Mouse (Mus musculus) hindbrain, embryonic 15.5 days (tissue): ENCODE results near the gene Adamtsl1. TPM values are rescaled to one million over a fixed set of nuclear protein-coding genes. Genes with fewer than 3 reads are reported as not detected.

Experiments used
- ATAC-seq: fragments of 200-750 bp; cut with Nextera tagmentation; 2 replicates; pipeline ENCODE4 v1.8.0; 2017; ENCODE audit warnings: low read depth, moderate number of reproducible peaks, moderate TSS enrichment; ENCODE audit not compliant: low FRiP score
- H3K27ac ChIP-seq: fragments of 300-500 bp; sonication (generic); replicated peaks from 2 replicates; pipeline ENCODE4 v1.5.1; 2015; ENCODE audit warnings: mild to moderate bottlenecking, inconsistent platforms
- H3K27me3 ChIP-seq: fragments of 300-500 bp; sonication (generic); 2 replicates; pipeline ENCODE4 v1.6.1; 2015; ENCODE audit warnings: control low read depth, inconsistent platforms
- H3K36me3 ChIP-seq: fragments of 300-500 bp; sonication (generic); 2 replicates; pipeline ENCODE4 v1.6.1; 2015; ENCODE audit warnings: control low read depth, inconsistent platforms
- H3K4me1 ChIP-seq: fragments of 300-500 bp; sonication (generic); replicated peaks from 2 replicates; pipeline ENCODE4 v1.6.1; 2015; ENCODE audit warnings: control low read depth, inconsistent platforms
- H3K4me2 ChIP-seq: fragments of 300-500 bp; sonication (generic); 2 replicates; pipeline ENCODE4 v1.6.1; 2015; ENCODE audit warnings: moderate library complexity, mild to moderate bottlenecking, inconsistent platforms
- H3K4me3 ChIP-seq: fragments of 300-500 bp; sonication (generic); 2 replicates; pipeline ENCODE4 v1.5.1; 2015; ENCODE audit warnings: mild to moderate bottlenecking, inconsistent platforms
- H3K9ac ChIP-seq: fragments of 300-500 bp; sonication (generic); 2 replicates; pipeline ENCODE4 v1.6.1; 2015; ENCODE audit warnings: inconsistent platforms
- H3K9me3 ChIP-seq: fragments of 300-500 bp; sonication (generic); 2 replicates; pipeline ENCODE4 v1.6.1; 2016; ENCODE audit warnings: control low read depth, inconsistent platforms
- WGBS: fragments of 180-500 bp; shearing (Covaris S2); methylation state at CpG from one replicate; pipeline ENCODE4 v1.1.7; 2015; 5-methylcytosine and 5-hydroxymethylcytosine counted together
- polyA plus RNA-seq: library from polyadenylated mRNA; unstranded; fragments of >200 nt; fragmentation: Nextera tagmentation; extraction: Ambion mirVana; gene quantifications from 2 replicates; pipeline ENCODE4 v1.2.1, GENCODE M21; 2015

Adamtsl1 gene
- polyA plus RNA-seq, 1 experiment from 2014 or later = 11.8 TPM

- Histone ChIP-seq H3K9me3 (no peaks in the 10 kb centered on the region), H3K36me3 (no peaks in the 10 kb centered on the region), H3K9ac (no peak overlapping the region), H3K4me1 (peaks cover 4% of the 10 kb centered on the region), H3K4me3 (no peak overlapping the region), H3K27me3 (no peaks in the 10 kb centered on the region), H3K4me2 (no peak overlapping the region), H3K27ac (no peak overlapping the region)
- no peak for ATAC-seq
- WGBS = 70% methylated on average over 14 of the region's 14 CpGs
These were observed 762.2 kb downstream of the Adamtsl1 start for GRCm38 (mm10) chr4:86276021-86276813.

DNA sequence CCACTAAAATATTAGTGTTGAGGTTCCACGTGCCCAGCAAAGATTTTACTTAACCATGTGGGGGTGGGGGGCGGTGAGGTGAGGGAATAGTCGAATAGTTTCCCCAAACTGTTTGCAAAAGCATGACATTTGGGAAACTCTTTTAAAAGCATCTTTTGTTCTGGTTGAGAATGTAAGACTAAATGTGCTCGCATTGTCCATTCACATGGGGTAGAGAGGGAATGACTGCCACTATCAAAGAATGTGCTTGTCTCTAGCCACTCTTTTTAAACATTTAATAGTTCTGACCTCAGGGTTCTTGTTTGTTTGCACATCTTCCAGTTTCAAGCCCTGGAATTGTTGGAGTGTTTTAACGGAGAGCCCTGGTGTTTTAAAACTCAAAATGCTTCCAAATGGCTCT, 764.6 kb downstream of the Adamtsl1 start:
- no peak overlapping the region for H3K4me3 ChIP-seq
- no peak overlapping the region for H3K4me2 ChIP-seq
- no peaks in the 10 kb centered on the region for H3K27me3 ChIP-seq
- no peak for ATAC-seq
- no peaks in the 10 kb centered on the region for H3K36me3 ChIP-seq
- H3K9ac ChIP-seq = no peak overlapping the region
- H3K27ac ChIP-seq = no peak overlapping the region
- no peaks in the 10 kb centered on the region for H3K9me3 ChIP-seq
- 34% methylated on average over 5 of the region's 5 CpGs for WGBS
- peaks cover 4% of the 10 kb centered on the region for H3K4me1 ChIP-seq

DNA sequence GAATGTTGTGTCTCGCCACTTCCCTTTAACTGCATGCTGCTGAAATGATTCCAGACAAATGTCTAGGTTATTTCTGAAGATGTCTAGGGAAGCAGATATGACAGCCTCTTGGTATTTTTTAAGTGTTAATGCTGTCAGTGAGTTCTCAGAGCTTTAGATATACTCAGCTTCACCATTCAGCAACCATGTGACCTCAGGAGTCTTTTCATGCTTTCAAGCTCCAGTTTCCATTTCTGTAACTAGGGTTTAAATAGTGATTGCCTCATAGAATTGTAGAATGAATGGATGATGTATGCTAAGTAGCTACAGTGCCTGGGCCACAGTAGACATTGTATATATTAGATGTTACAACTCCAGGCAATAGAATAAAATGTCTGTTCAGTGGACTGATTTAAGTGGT, 772.6 kb downstream of the Adamtsl1 start:
- Histone ChIP-seq H3K27me3 (no peaks in the 10 kb centered on the region), H3K9ac (no peak overlapping the region), H3K27ac (no peak overlapping the region), H3K36me3 (no peaks in the 10 kb centered on the region), H3K4me3 (no peak overlapping the region), H3K4me1 (no peaks in the 10 kb centered on the region), H3K4me2 (no peak overlapping the region), H3K9me3 (no peaks in the 10 kb centered on the region)
- 88% methylated on average over 1 of the region's 1 CpGs for WGBS
- no peak for ATAC-seq

DNA sequence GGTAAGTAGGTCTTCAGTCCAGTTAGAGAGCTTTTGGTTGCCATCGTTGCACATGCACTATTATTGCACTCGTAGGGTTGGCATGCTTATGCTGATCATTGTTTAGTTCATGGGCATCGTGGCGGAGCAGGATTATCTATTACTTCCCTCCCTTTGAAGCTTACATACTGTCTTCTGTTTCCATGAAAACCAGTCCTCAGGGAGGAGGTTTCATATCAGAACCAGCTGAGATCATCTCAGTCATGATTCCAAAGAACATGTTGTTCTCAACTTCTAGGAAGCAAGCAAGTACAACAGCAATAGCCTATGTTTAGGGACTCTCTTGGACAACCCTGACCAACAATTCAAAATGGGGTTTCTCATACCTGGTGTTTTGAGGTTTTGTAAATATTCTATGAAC, 774.3 kb downstream of the Adamtsl1 start:
- no peak for ATAC-seq
- Histone ChIP-seq H3K36me3 (no peaks in the 10 kb centered on the region), H3K4me2 (no peak overlapping the region), H3K9me3 (no peaks in the 10 kb centered on the region), H3K4me3 (no peak overlapping the region), H3K27ac (no peak overlapping the region), H3K27me3 (no peaks in the 10 kb centered on the region), H3K9ac (no peak overlapping the region), H3K4me1 (no peaks in the 10 kb centered on the region)
- WGBS = 93% methylated on average over 4 of the region's 4 CpGs

DNA sequence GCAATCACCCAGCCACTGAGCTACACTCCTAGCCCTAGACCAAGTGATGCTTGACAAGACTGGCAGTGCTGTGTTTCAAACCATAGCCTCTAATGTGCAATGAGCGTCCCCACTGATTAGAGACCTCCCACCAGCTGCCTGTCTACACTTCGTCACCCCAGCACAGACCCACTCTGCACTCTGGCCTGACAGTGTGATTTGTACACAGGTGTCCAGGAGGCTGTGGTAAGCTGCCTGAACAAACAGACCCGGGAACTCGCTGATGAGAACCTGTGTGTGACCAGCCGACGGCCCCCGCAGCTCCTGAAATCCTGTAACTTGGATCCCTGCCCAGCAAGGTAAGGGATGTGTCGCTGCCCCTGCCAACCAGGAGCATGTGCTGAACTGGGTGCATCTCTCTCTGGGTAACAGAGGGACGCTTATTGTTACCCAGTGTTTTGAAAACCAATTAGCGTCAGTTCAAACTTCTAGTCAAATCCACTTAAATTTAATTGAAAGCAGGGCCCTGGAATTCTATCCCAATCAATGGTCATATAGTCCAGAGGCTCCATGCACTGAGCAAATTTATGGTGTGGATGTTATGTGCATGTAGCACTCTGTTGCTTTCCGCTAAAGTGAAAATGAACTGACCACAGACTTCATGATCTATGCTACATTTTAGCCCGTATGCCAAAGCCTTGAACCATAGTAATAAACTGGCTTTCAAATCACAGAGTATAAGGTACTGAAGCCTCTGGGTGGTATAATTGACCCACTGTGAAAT, 775.7 kb downstream of the Adamtsl1 start:
- Histone ChIP-seq H3K4me3 (no peak overlapping the region), H3K4me2 (no peak overlapping the region), H3K9ac (no peak overlapping the region), H3K27me3 (no peaks in the 10 kb centered on the region), H3K9me3 (no peaks in the 10 kb centered on the region), H3K36me3 (no peaks in the 10 kb centered on the region), H3K27ac (no peak overlapping the region), H3K4me1 (no peaks in the 10 kb centered on the region)
- no peak for ATAC-seq
- 70% methylated on average over 12 of the region's 12 CpGs for WGBS

GRCm38 (mm10) chr4:86294828-86295251, 780.9 kb downstream of the Adamtsl1 start:
- no peaks in the 10 kb centered on the region for H3K36me3 ChIP-seq
- H3K4me2 ChIP-seq = no peak overlapping the region
- H3K4me3 ChIP-seq = no peak overlapping the region
- no peak overlapping the region for H3K27ac ChIP-seq
- no peaks in the 10 kb centered on the region for H3K4me1 ChIP-seq
- no peaks in the 10 kb centered on the region for H3K9me3 ChIP-seq
- WGBS = 64% methylated on average over 2 of the region's 2 CpGs
- no peak overlapping the region for H3K9ac ChIP-seq
- ATAC-seq = no peak
- H3K27me3 ChIP-seq = no peaks in the 10 kb centered on the region

DNA sequence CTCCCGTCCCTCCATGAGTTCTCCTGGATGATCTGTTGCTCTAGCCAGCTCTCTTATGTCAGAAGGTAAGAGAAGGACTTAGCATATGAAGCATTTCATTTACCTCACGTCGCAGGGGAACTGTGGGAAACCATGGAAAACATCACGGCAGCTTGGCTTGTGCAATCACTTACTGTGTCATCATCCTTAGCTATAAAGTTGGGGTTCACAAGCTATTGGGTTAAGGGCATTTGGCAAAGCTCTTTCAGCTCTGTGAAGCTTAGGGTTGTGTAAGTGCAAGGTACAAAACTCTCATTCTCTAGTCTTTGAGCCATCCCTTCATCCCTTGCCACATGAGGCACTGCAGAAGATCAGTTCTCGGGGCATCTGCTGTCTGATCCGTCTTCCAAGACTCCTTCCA, 787.5 kb downstream of the Adamtsl1 start:
- ATAC-seq = no peak
- 91% methylated on average over 6 of the region's 6 CpGs for WGBS
- H3K4me1 ChIP-seq = no peaks in the 10 kb centered on the region
- H3K4me2 ChIP-seq = no peak overlapping the region
- no peak overlapping the region for H3K9ac ChIP-seq
- no peaks in the 10 kb centered on the region for H3K27me3 ChIP-seq
- H3K9me3 ChIP-seq = no peaks in the 10 kb centered on the region
- H3K36me3 ChIP-seq = no peaks in the 10 kb centered on the region
- H3K4me3 ChIP-seq = no peak overlapping the region
- no peak overlapping the region for H3K27ac ChIP-seq

DNA sequence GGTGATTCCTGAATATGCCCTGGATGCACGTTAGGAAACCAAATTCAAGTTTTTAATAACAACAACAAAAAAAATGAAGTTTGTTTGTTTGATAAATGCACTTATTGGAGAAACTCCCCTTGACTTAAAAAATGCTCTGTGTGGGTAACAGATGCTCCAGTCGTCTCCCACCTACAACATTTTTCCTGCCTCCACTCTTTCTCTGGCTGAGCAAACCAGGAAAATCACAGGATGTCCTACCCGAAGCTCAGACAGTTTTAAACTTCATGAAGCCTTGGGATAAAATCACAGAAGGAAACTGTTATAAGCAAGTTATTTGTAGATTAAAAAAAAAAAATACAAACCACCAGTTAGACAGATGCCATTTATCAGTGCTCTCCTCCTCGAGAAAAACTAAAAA, 788.1 kb downstream of the Adamtsl1 start:
- Histone ChIP-seq H3K27me3 (no peaks in the 10 kb centered on the region), H3K4me3 (no peak overlapping the region), H3K36me3 (no peaks in the 10 kb centered on the region), H3K9me3 (no peaks in the 10 kb centered on the region), H3K27ac (no peak overlapping the region), H3K4me1 (no peaks in the 10 kb centered on the region), H3K9ac (no peak overlapping the region), H3K4me2 (no peak overlapping the region)
- WGBS = 76% methylated on average over 4 of the region's 4 CpGs
- no peak for ATAC-seq

GRCm38 (mm10) chr4:86306753-86307152, 792.8 kb downstream of the Adamtsl1 start:
- no peak overlapping the region for H3K4me2 ChIP-seq
- H3K4me3 ChIP-seq = no peak overlapping the region
- H3K27ac ChIP-seq = no peak overlapping the region
- H3K4me1 ChIP-seq = no peaks in the 10 kb centered on the region
- no peaks in the 10 kb centered on the region for H3K9me3 ChIP-seq
- H3K9ac ChIP-seq = no peak overlapping the region
- no peaks in the 10 kb centered on the region for H3K27me3 ChIP-seq
- no peak for ATAC-seq
- no peaks in the 10 kb centered on the region for H3K36me3 ChIP-seq

DNA sequence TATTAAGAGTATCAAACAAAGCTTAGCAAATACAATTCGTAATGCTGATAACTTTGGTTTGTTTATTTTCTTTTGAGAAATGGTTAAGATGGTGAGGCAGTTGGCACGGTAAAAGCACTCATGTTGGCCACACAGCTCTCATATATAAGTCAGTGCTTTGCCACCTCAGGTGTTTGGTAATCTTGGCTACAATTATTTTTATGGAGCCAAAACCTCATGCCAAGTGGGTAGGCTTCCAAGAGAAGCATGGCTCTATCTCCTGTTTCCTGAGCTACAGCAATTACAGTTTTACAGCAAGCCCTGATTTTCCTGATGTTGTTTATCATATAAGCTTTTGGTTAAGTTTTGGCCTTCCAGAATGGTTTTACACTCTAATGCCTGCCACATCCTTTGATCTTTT, 795.2 kb downstream of the Adamtsl1 start:
- H3K9me3 ChIP-seq = no peaks in the 10 kb centered on the region
- H3K27me3 ChIP-seq = no peaks in the 10 kb centered on the region
- H3K27ac ChIP-seq = no peak overlapping the region
- 82% methylated on average over 2 of the region's 2 CpGs for WGBS
- H3K4me3 ChIP-seq = no peak overlapping the region
- H3K4me2 ChIP-seq = no peak overlapping the region
- no peaks in the 10 kb centered on the region for H3K4me1 ChIP-seq
- no peak overlapping the region for H3K9ac ChIP-seq
- no peaks in the 10 kb centered on the region for H3K36me3 ChIP-seq
- no peak for ATAC-seq

DNA sequence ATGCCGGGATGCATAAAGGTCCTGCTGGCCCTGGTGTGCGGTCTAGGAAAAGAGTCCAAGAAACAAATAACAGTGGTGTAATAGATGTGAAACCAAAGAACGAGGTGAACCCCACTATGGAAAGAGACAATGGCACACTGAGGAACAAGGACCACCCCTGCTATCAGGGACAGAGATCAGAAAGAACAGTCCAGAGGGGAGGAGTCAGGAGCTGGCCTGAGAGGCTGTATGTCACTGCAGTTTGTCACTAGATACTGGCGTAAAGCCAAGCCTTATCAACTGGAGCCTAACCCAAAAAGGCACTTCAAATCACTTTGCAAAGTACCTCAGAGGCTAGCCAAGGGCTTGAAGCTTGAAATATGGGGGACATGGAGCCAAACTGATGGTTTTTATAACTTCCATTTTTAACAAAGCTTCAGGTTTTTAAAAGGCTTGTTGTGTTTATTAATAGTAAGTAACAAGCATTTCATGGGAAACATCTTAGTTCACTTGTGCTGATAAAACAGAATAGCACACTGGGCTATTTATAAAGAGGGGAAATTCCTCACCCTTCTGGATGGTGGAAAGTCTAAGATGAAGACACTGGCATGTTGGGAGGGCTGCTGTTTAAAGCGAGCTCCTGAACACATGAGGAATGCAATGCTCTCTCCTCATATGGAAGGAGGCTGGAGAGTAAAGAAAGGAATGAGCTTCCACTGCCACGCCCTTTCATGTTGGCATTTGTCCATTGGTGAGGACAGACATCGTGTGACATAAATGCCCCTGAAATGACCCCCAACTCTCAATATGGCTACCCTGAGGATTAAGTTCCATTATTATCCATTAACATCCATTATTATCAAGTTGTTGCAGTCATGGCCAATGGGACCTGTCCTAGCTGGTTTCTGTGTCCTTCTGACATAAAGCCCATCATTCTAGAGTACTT, 797.1 kb downstream of the Adamtsl1 start:
- Histone ChIP-seq H3K4me3 (no peak overlapping the region), H3K4me1 (no peaks in the 10 kb centered on the region), H3K9ac (no peak overlapping the region), H3K27ac (no peak overlapping the region), H3K4me2 (no peak overlapping the region), H3K27me3 (no peaks in the 10 kb centered on the region), H3K36me3 (no peaks in the 10 kb centered on the region), H3K9me3 (no peaks in the 10 kb centered on the region)
- ATAC-seq = no peak
- WGBS = 68% methylated on average over 7 of the region's 7 CpGs

DNA sequence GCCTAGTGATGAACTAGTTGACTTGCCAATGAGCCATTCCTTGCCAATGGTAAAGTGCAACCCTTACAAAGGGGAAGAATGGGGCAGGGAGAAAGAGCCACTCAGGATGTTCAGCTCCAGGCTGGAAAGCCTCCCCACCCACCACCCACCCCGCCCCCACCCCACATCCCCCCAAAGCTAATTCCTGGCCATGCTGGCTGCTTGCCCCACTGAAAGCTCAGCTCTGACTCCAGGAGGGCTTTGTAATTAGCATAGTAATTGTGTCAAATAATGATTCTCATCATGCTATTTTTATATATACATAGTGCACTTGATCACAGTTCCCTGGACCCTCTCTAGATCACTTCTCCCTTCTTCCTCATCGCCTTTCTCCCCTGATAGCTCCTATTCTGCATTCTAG, 798.4 kb downstream of the Adamtsl1 start:
- no peaks in the 10 kb centered on the region for H3K36me3 ChIP-seq
- H3K4me1 ChIP-seq = no peaks in the 10 kb centered on the region
- no peak overlapping the region for H3K4me2 ChIP-seq
- H3K4me3 ChIP-seq = no peak overlapping the region
- no peaks in the 10 kb centered on the region for H3K27me3 ChIP-seq
- no peaks in the 10 kb centered on the region for H3K9me3 ChIP-seq
- ATAC-seq = no peak
- 80% methylated on average over 2 of the region's 2 CpGs for WGBS
- H3K9ac ChIP-seq = no peak overlapping the region
- no peak overlapping the region for H3K27ac ChIP-seq
